Mouse (Mus musculus): ENCODE measurements around the gene Gm21761. TPM values are rescaled to one million over a fixed set of nuclear protein-coding genes. Genes with fewer than 3 reads are reported as not detected.
"Not testable (repeated sequence)": the region's sequence is repeated elsewhere in the genome, so short reads cannot be mapped to it uniquely, and the experiment has no call there.

The Gm21761 gene
- polyA plus RNA-seq, 1 experiment, result not detected

GRCm38 (mm10) chr13:119894685-119895084 lies 34.4 kb downstream of the Gm21761 start, which contains the start of gene Tcstv1:
Tcstv1 (minus strand) TSS chr13:119894785.
- H3K27ac ChIP-seq (ENCODE audit: control insufficient read depth, insufficient read depth, low read depth, low read length, poor library complexity); H3K4me1 ChIP-seq (ENCODE audit: control insufficient read depth, insufficient read depth, low read length); H3K4me3 ChIP-seq (replicated peaks; ENCODE audit: control insufficient read depth, low read depth, low read length): not testable (repeated sequence)
- 74% methylated on average over 3 of the region's 3 CpGs for WGBS

GRCm38 (mm10) chr13:119886896-119887295 lies 42.2 kb downstream of the Gm21761 start:
- H3K27ac ChIP-seq (ENCODE audit: control insufficient read depth, insufficient read depth, low read depth, low read length, poor library complexity); H3K4me3 ChIP-seq (replicated peaks; ENCODE audit: control insufficient read depth, low read depth, low read length); H3K4me1 ChIP-seq (ENCODE audit: control insufficient read depth, insufficient read depth, low read length): not testable (repeated sequence)
- 48% methylated on average over 4 of the region's 4 CpGs for WGBS

GRCm38 (mm10) chr13:119864395-119864999 lies 64.6 kb downstream of the Gm21761 start:
- H3K27ac ChIP-seq (ENCODE audit: control insufficient read depth, insufficient read depth, low read depth, low read length, poor library complexity); H3K4me3 ChIP-seq (replicated peaks; ENCODE audit: control insufficient read depth, low read depth, low read length); H3K4me1 ChIP-seq (ENCODE audit: control insufficient read depth, insufficient read depth, low read length): not testable (repeated sequence)
- WGBS, result 24% methylated on average over 6 of the region's 7 CpGs

- not testable (repeated sequence) for H3K4me1 ChIP-seq (ENCODE audit: control insufficient read depth, insufficient read depth, low read length); H3K27ac ChIP-seq (ENCODE audit: control insufficient read depth, insufficient read depth, low read depth, low read length, poor library complexity); H3K4me3 ChIP-seq (replicated peaks; ENCODE audit: control insufficient read depth, low read depth, low read length)
- WGBS, result no CpG with 5 or more reads among the region's 6 CpGs
Measured at GRCm38 (mm10) chr13:119862399-119862798, 66.7 kb downstream of the Gm21761 start.

Other genes with a start within 250 kb of the Gm21761 start
- 6.7 and 14.8 TPM in 2 replicates for gene Hmgcs1, start 238.9 kb downstream of the Gm21761 start, polyA plus RNA-seq (2011; ENCODE audit: insufficient read depth, insufficient read length, low replicate concordance, missing spikeins)
- 0.18 and 0.37 TPM in 2 replicates for gene Nim1k, start 173.4 kb downstream of the Gm21761 start, polyA plus RNA-seq (2011; ENCODE audit: insufficient read depth, insufficient read length, low replicate concordance, missing spikeins)
- 12.6 and 13.8 TPM in 2 replicates for gene Zfp131, start 138.4 kb downstream of the Gm21761 start, polyA plus RNA-seq (2011; ENCODE audit: insufficient read depth, insufficient read length, low replicate concordance, missing spikeins)
- not detected in 2 replicates for gene AF067063, start 99.1 kb downstream of the Gm21761 start, polyA plus RNA-seq (2011; ENCODE audit: insufficient read depth, insufficient read length, low replicate concordance, missing spikeins)
- not detected in 2 replicates for gene D13Ertd608e, start 93.3 kb downstream of the Gm21761 start, polyA plus RNA-seq (2011; ENCODE audit: insufficient read depth, insufficient read length, low replicate concordance, missing spikeins)
- not detected in 2 replicates for gene Tcstv1, start 34.5 kb downstream of the Gm21761 start, polyA plus RNA-seq (2011; ENCODE audit: insufficient read depth, insufficient read length, low replicate concordance, missing spikeins)
- not detected in 2 replicates for gene B020031M17Rik, start 21.5 kb upstream of the Gm21761 start, polyA plus RNA-seq (2011; ENCODE audit: insufficient read depth, insufficient read length, low replicate concordance, missing spikeins)
- not detected in 2 replicates for gene Gm36079, start 97.7 kb upstream of the Gm21761 start, polyA plus RNA-seq (2011; ENCODE audit: insufficient read depth, insufficient read length, low replicate concordance, missing spikeins)
- gene Gm21188, start 122.9 kb upstream of the Gm21761 start, polyA plus RNA-seq (2011; ENCODE audit: insufficient read depth, insufficient read length, low replicate concordance, missing spikeins), result 15.0 and 34.3 TPM in 2 replicates
- not detected in 2 replicates for gene Gm20767, start 211.0 kb upstream of the Gm21761 start, polyA plus RNA-seq (2011; ENCODE audit: insufficient read depth, insufficient read length, low replicate concordance, missing spikeins)
- not detected in 2 replicates for gene Gm21818, start 243.2 kb upstream of the Gm21761 start, polyA plus RNA-seq (2011; ENCODE audit: insufficient read depth, insufficient read length, low replicate concordance, missing spikeins)

Data from bone marrow, adult 2 months (tissue).